Mouse (Mus musculus) CH12.LX (cell line): ENCODE measurements at regions not wholly inside any gene's neighbourhood (a gene's known extent, or its start where the extent isn't known, plus 50 kb on each side); places are given as distances from the start of the nearest gene placed in this dataset.

Experiments
- CTCF ChIP-seq, 2 experiments: IDR thresholded peaks in 1 of 2; conservative IDR thresholded peaks in 1 of 2; 2 replicates each; pipeline ENCODE4 v1.5.1; 2011 to 2012; ENCODE audit warnings: low read depth in 2 of 2, low read length in 2 of 2, improper control_type of control experiment in 1 of 2, inconsistent platforms in 1 of 2, mild to moderate bottlenecking in 1 of 2, moderate library complexity in 1 of 2
- E2F4 ChIP-seq: IDR thresholded peaks from 2 replicates; pipeline ENCODE4 v1.6.1; 2011; ENCODE audit warnings: low read depth, low read length, improper control_type of control experiment; ENCODE audit not compliant: insufficient replicate concordance
- KAT2A ChIP-seq: IDR thresholded peaks from 2 replicates; pipeline ENCODE4 v1.6.1; 2012; ENCODE audit warnings: low read length, improper control_type of control experiment, inconsistent platforms; ENCODE audit not compliant: insufficient replicate concordance
- MAFK ChIP-seq: IDR thresholded peaks from 2 replicates; pipeline ENCODE4 v1.6.1; 2011; ENCODE audit warnings: low read length, improper control_type of control experiment; ENCODE audit not compliant: insufficient replicate concordance
- POLR2A ChIP-seq: IDR thresholded peaks from 2 replicates; pipeline ENCODE4 v1.6.1; 2011; ENCODE audit warnings: low read depth, mild to moderate bottlenecking, improper control_type of control experiment, low read length

- TF ChIP-seq KAT2A (no peak), MAFK (no peak), POLR2A (no peak), E2F4 (no peak), CTCF (conservative IDR thresholded peaks at IDR 0.05 in 1 of 2, IDR thresholded peaks at IDR 0.05 in 1 of 2; ENCODE audit: low read depth in 2 of 2, low read length in 2 of 2) (no peak)
Measured at GRCm38 (mm10) chr5:99840884-99841283, 65.2 kb upstream of the Vamp9 start.
